ENCODE assay signal across 8 mouse cellular contexts in genomic region chr8:105859314-105859713, GRCm38 (mm10). TPM values are rescaled to one million over a fixed set of nuclear protein-coding genes. Genes with fewer than 3 reads are reported as not detected.
DNase-seq lines count a peak whose midpoint lies in the region; ATAC-seq and TF ChIP-seq lines count a peak whose summit lies in the region.
"Had no signal": no experiment of that assay in that cellular context is flagged by ENCODE, and none has a peak within 500 bp of the region (broad histone marks: within the 10 kb centered on the region; RNA-seq: fewer than 3 reads in every experiment).

No protein-coding gene starts in this region.

- H3K9me3 ChIP-seq in lung, postnatal 0 days (ENCODE audit: low read length), result no peaks in the 10 kb centered on the region
- no peaks in the 10 kb centered on the region for H3K9me3 ChIP-seq in hindbrain, postnatal 0 days (ENCODE audit: low read length)

- ATAC-seq in lung, postnatal 0 days, result no peak
- ATAC-seq in common myeloid progenitor, adult 5-6 weeks (replicated peaks; ENCODE audit: low read depth, poor library complexity, severe bottlenecking), result peak; percentile 6; the same call in 1 of the 2 replicates
- no peak for ATAC-seq in hindbrain, postnatal 0 days

- no peaks in the 10 kb centered on the region for H3K27me3 ChIP-seq in lung, postnatal 0 days (replicated peaks; ENCODE audit: insufficient read depth, low read length)
- no peaks in the 10 kb centered on the region for H3K27me3 ChIP-seq in hindbrain, postnatal 0 days (ENCODE audit: insufficient read depth, low read length)
- no peaks in the 10 kb centered on the region for H3K27me3 ChIP-seq in myocyte (ENCODE audit: control insufficient read depth, insufficient read depth, insufficient read length)

- intact Hi-C loops in left cerebral cortex, postnatal 25 days (cut with DNase I), result loop anchor here (5.0 kb wide), 1 partner anchor 147 kb away; no protein-coding TSS in a partner anchor

- H3ac ChIP-seq in myocyte (ENCODE audit: control insufficient read depth, insufficient read length), result no peak overlapping the region

- H3K9ac ChIP-seq in lung, postnatal 0 days (replicated peaks; ENCODE audit: low read depth), result no peak overlapping the region
- no peak overlapping the region for H3K9ac ChIP-seq in hindbrain, postnatal 0 days (replicated peaks; ENCODE audit: low read length)

- WGBS in lung, postnatal 0 days, result 45% methylated on average over 5 of the region's 5 CpGs
- WGBS in hindbrain, postnatal 0 days, result 74% methylated on average over 5 of the region's 5 CpGs

- H3K4me1 ChIP-seq in lung, postnatal 0 days (ENCODE audit: insufficient read depth, low read depth, low read length), result peaks cover 30% of the 10 kb centered on the region
- H3K4me1 ChIP-seq in hindbrain, postnatal 0 days (ENCODE audit: insufficient read depth, low read length), result peaks cover 26% of the 10 kb centered on the region

- TF ChIP-seq EP300 in lung, postnatal 0 days (IDR thresholded peaks at IDR 0.05), result no peak

- H3K79me2 ChIP-seq in myocyte (ENCODE audit: control insufficient read depth, insufficient read depth), result peaks cover 78% of the 10 kb centered on the region

- no peak for TF ChIP-seq CTCF in lung, postnatal 0 days (IDR thresholded peaks at IDR 0.05)
- TF ChIP-seq CTCF in hindbrain, postnatal 0 days (IDR thresholded peaks at IDR 0.05; ENCODE audit: low read depth), result no peak

- H3K4me3 ChIP-seq in lung, postnatal 0 days (ENCODE audit: low read depth, low read length), result no peak overlapping the region
- H3K4me3 ChIP-seq in hindbrain, postnatal 0 days (ENCODE audit: low read length), result no peak overlapping the region
- peak overlapping the region; percentile 82 for H3K4me3 ChIP-seq in myocyte

- H3K27ac ChIP-seq in lung, postnatal 0 days (ENCODE audit: low read length), result peak overlapping the region; percentile 83
- peak overlapping the region; percentile 92; the same call in 1 of the 2 replicates for H3K27ac ChIP-seq in hindbrain, postnatal 0 days

- no peak overlapping the region; the same call in 1 of the 2 replicates for H3K4me2 ChIP-seq in lung, postnatal 0 days (replicated peaks; ENCODE audit: low read depth, low read length)
- no peak overlapping the region for H3K4me2 ChIP-seq in hindbrain, postnatal 0 days (ENCODE audit: low read depth, low read length)
- peak overlapping the region; percentile 89 for H3K4me2 ChIP-seq in myocyte (ENCODE audit: low read depth)

- no peaks in the 10 kb centered on the region for H3K36me3 ChIP-seq in lung, postnatal 0 days (ENCODE audit: insufficient read depth, low read length)
- H3K36me3 ChIP-seq in hindbrain, postnatal 0 days (ENCODE audit: insufficient read depth, low read length), result no peaks in the 10 kb centered on the region
- H3K36me3 ChIP-seq in myocyte (ENCODE audit: control insufficient read depth, insufficient read depth), result no peaks in the 10 kb centered on the region

- no peak for DNase-seq in lung, postnatal 0 days (ENCODE audit: low spot score)
- DNase-seq in lung, postnatal 14 days, result no peak
- DNase-seq in hindbrain, postnatal 0 days (ENCODE audit: low spot score), result no peak
- DNase-seq in cerebellum, postnatal 10 days, result no peak
- DNase-seq in left cerebral cortex, postnatal 25 days (ENCODE audit: low spot score in 2 of 2), result no peak
- DNase-seq: adrenal gland, postnatal 10 days had no signal

- no peak for TF ChIP-seq POLR2A in myocyte (IDR thresholded peaks at IDR 0.05; ENCODE audit: insufficient read length, low read depth)

TF ChIP-seq in myocyte, 11 proteins besides CTCF, POLR2A, EP300 and RAD21:
- TF ChIP-seq E2F4 (IDR thresholded peaks at IDR 0.05; ENCODE audit: insufficient read depth) (no peak), POLR2AphosphoS2 (IDR thresholded peaks at IDR 0.05; ENCODE audit: insufficient read length, low read depth) (no peak), MYOD1 (IDR thresholded peaks at IDR 0.05; ENCODE audit: control insufficient read depth in 1 of 3, insufficient read length in 2 of 3, low read depth in 2 of 3) (no peak), CEBPB (IDR thresholded peaks at IDR 0.05; ENCODE audit: insufficient read depth, poor library complexity, severe bottlenecking) (no peak)

RNA-seq across cellular contexts. Expression of gene Nutf2, which starts 1.1 kb away (rescaled TPM):
- polyA plus RNA-seq in lung, postnatal 0 days (2015; fragmentation: Nextera tagmentation; extraction: Ambion mirVana), result 82.3 and 97.4 TPM in 2 replicates
- total RNA-seq in common myeloid progenitor, adult 5-6 weeks (2017), result 50.5 and 55.0 TPM in 2 replicates
- total RNA-seq in hindbrain, postnatal 0 days (2014; rRNA removed), result 20.1 and 49.6 TPM in 2 replicates
- polyA plus RNA-seq in hindbrain, postnatal 0 days (2015; fragmentation: Nextera tagmentation; extraction: Ambion mirVana), result 119 and 158 TPM in 2 replicates
- 141 TPM for polyA plus RNA-seq in myocyte (2012; fragmentation: generic; extraction: Trizol)
- total RNA-seq in left cerebral cortex, postnatal 25 days (2021), result 10 to 100 TPM; 21.8 to 32.1 TPM

RNA-seq across cellular contexts. Expression of gene Thap11, which starts 4.4 kb away (rescaled TPM):
- 46.3 and 50.1 TPM in 2 replicates for polyA plus RNA-seq in lung, postnatal 0 days (2015; fragmentation: Nextera tagmentation; extraction: Ambion mirVana)
- 23.6 and 24.3 TPM in 2 replicates for total RNA-seq in common myeloid progenitor, adult 5-6 weeks (2017)
- total RNA-seq in hindbrain, postnatal 0 days (2014; rRNA removed), result 86.9 and 112 TPM in 2 replicates
- 44.9 and 45.6 TPM in 2 replicates for polyA plus RNA-seq in hindbrain, postnatal 0 days (2015; fragmentation: Nextera tagmentation; extraction: Ambion mirVana)
- polyA plus RNA-seq in myocyte (2012; fragmentation: generic; extraction: Trizol), result 49.0 TPM
- total RNA-seq in left cerebral cortex, postnatal 25 days (2021), result 10 to 100 TPM; 40.0 to 40.4 TPM

RNA-seq across cellular contexts. Expression of gene Cenpt, which starts 6.2 kb away (rescaled TPM):
- polyA plus RNA-seq in lung, postnatal 0 days (2015; fragmentation: Nextera tagmentation; extraction: Ambion mirVana), result 14.3 and 15.9 TPM in 2 replicates
- 13.4 and 16.9 TPM in 2 replicates for total RNA-seq in common myeloid progenitor, adult 5-6 weeks (2017)
- 40.9 and 45.3 TPM in 2 replicates for total RNA-seq in hindbrain, postnatal 0 days (2014; rRNA removed)
- 39.9 and 42.8 TPM in 2 replicates for polyA plus RNA-seq in hindbrain, postnatal 0 days (2015; fragmentation: Nextera tagmentation; extraction: Ambion mirVana)
- polyA plus RNA-seq in myocyte (2012; fragmentation: generic; extraction: Trizol), result 20.4 TPM
- total RNA-seq in left cerebral cortex, postnatal 25 days (2021), result 10 to 100 TPM; 14.0 to 16.6 TPM

RNA-seq across cellular contexts. Expression of gene Edc4, which starts 21.4 kb away (rescaled TPM):
- polyA plus RNA-seq in lung, postnatal 0 days (2015; fragmentation: Nextera tagmentation; extraction: Ambion mirVana), result 17.4 and 19.8 TPM in 2 replicates
- 32.8 and 39.7 TPM in 2 replicates for total RNA-seq in common myeloid progenitor, adult 5-6 weeks (2017)
- 113 and 118 TPM in 2 replicates for total RNA-seq in hindbrain, postnatal 0 days (2014; rRNA removed)
- polyA plus RNA-seq in hindbrain, postnatal 0 days (2015; fragmentation: Nextera tagmentation; extraction: Ambion mirVana), result 41.7 and 42.0 TPM in 2 replicates
- 33.2 TPM for polyA plus RNA-seq in myocyte (2012; fragmentation: generic; extraction: Trizol)
- total RNA-seq in left cerebral cortex, postnatal 25 days (2021), result 10 to 100 TPM; 58.1 to 62.9 TPM

RNA-seq across cellular contexts. Expression of gene Tsnaxip1, which starts 31.8 kb away (rescaled TPM):
- 2.9 and 3.7 TPM in 2 replicates for polyA plus RNA-seq in lung, postnatal 0 days (2015; fragmentation: Nextera tagmentation; extraction: Ambion mirVana)
- not detected in 2 replicates for total RNA-seq in common myeloid progenitor, adult 5-6 weeks (2017)
- total RNA-seq in hindbrain, postnatal 0 days (2014; rRNA removed), result 0.36 and 0.37 TPM in 2 replicates
- polyA plus RNA-seq in hindbrain, postnatal 0 days (2015; fragmentation: Nextera tagmentation; extraction: Ambion mirVana), result 0.64 and 0.71 TPM in 2 replicates
- polyA plus RNA-seq in myocyte (2012; fragmentation: generic; extraction: Trizol), result 0.10 TPM
- not detected for total RNA-seq in left cerebral cortex, postnatal 25 days (2021)
- total RNA-seq: adrenal gland, postnatal 10 days had no signal
